Mouse (Mus musculus): ENCODE data around the gene Lrrc63. TPM values are rescaled to one million over a fixed set of nuclear protein-coding genes. Genes with fewer than 3 reads are reported as not detected.

Gene Lrrc63
- polyA plus RNA-seq, 1 experiment from 2014 or later, result 0.09 TPM

Other genes with a start within 250 kb of the Lrrc63 start
- gene Lrch1, start 183.0 kb downstream of the Lrrc63 start, polyA plus RNA-seq (2015; fragmentation: Nextera tagmentation; extraction: Ambion mirVana), result 25.1 and 25.5 TPM in 2 replicates
- 1.5 TPM in 2 replicates for gene Rubcnl, start 114.9 kb downstream of the Lrrc63 start, polyA plus RNA-seq (2015; fragmentation: Nextera tagmentation; extraction: Ambion mirVana)
- 177 and 212 TPM in 2 replicates for gene Lcp1, start 220 bp upstream of the Lrrc63 start, polyA plus RNA-seq (2015; fragmentation: Nextera tagmentation; extraction: Ambion mirVana)
- 0.34 TPM in 1 of 2 replicates, not detected in the other for gene Cpb2, start 111.4 kb upstream of the Lrrc63 start, polyA plus RNA-seq (2015; fragmentation: Nextera tagmentation; extraction: Ambion mirVana)
- gene Zc3h13, start 153.5 kb upstream of the Lrrc63 start, polyA plus RNA-seq (2015; fragmentation: Nextera tagmentation; extraction: Ambion mirVana), result 23.9 and 31.3 TPM in 2 replicates

Measured in thymus, postnatal 0 days (tissue).